Mouse (Mus musculus): ENCODE measurements around the gene Taz. TPM values are rescaled to one million over a fixed set of nuclear protein-coding genes. Genes with fewer than 3 reads are reported as not detected.
A peak's percentile ranks its signal among the peaks of the same experiment; 100 is the strongest.

Gene Taz
- 32.8 and 49.3 TPM in 2 replicates for total RNA-seq (2012; rRNA removed)

DNA sequence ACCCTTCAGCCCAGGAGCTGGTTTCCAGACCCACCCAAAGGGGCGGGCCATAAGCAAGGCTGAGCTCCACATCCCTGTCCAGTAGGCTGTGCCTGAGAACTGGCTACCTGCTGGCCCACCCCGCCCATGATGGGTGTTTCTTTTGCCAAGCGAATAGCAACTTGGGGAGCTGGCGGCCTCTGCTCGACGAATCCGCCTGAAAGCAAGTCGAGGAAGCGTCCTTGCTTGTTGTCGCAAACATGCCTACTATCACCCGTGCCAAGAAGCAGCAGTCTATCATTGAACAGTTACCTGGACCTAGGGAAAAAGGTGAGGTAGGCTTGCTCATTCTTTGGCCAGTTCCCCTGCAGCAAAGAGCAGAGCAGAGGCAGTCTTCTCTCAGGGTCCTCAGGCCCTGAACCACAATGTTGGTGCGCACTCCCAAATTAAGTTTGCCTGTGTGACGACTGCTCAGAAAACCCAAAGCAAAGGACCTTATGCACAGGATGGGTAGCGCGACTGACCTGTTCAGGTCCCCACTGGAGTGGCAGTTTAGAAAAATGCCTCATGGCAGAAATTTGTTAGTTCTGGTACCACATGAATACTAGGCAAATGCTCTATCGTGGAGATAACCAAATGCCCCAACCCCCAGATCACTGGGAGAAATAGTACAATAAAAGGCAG is at the start of gene Taz, which contains the start of gene Dnase1l1:
Gene Taz (plus strand): TSS at position 181 of the 663 bp plus-strand sequence.
Gene Dnase1l1 (minus strand): TSS at position 606 of the 663 bp plus-strand sequence.
- Histone ChIP-seq H3K9me3 (ENCODE audit: control insufficient read depth, insufficient read depth, low read depth, low read length) (no peaks in the 10 kb centered on the region), H3K27ac (ENCODE audit: insufficient read depth, low read depth, low read length, poor library complexity, severe bottlenecking) (0 out of 2 replicates have a peak within 1 kb of the TSS, but pooled peaks have one; percentile 48), H3K36me3 (ENCODE audit: control insufficient read depth, insufficient read depth, low read length, poor library complexity, severe bottlenecking) (no peaks in the 10 kb centered on the region), H3K9ac (ENCODE audit: insufficient read depth, low read depth, low read length, poor library complexity, severe bottlenecking) (peak within 1 kb of the TSS; percentile 80), H3K4me3 (ENCODE audit: insufficient read depth in 1 of 2, low read depth in 1 of 2, low read length in 2 of 2, poor library complexity in 1 of 2, severe bottlenecking in 1 of 2) (peak within 1 kb of the TSS; percentile 83 to 93), H3K4me1 (ENCODE audit: control insufficient read depth in 2 of 2, insufficient read depth in 2 of 2, low read length in 2 of 2, poor library complexity in 1 of 2) (no peaks in the 10 kb centered on the region)
- no peak for TF ChIP-seq ZC3H11A (IDR thresholded peaks at IDR 0.05; ENCODE audit: borderline replicate concordance, low read depth, low read length)
- no peak for TF ChIP-seq CHD2 (IDR thresholded peaks at IDR 0.05; ENCODE audit: low read depth, low read length)
- TF ChIP-seq ZNF384 (IDR thresholded peaks at IDR 0.05; ENCODE audit: low read depth, low read length), result no peak
- TF ChIP-seq MAFK (IDR thresholded peaks at IDR 0.05; ENCODE audit: insufficient read depth, low read depth, low read length), result no peak
- no peak for TF ChIP-seq HCFC1 (IDR thresholded peaks at IDR 0.05; ENCODE audit: borderline replicate concordance, insufficient read depth, low read length)
- no peak for DNase-seq (ENCODE audit: low read depth, low spot score)
- in situ Hi-C loops (cut with MboI; ENCODE audit: low sequenced_read_pairs in 2 of 2, unreplicated experiment in 2 of 2), result no loop called here

- H3K9me3 ChIP-seq (ENCODE audit: control insufficient read depth, insufficient read depth, low read depth, low read length), result no peaks in the 10 kb centered on the region
- no peaks in the 10 kb centered on the region for H3K4me1 ChIP-seq (ENCODE audit: control insufficient read depth in 2 of 2, insufficient read depth in 2 of 2, low read length in 2 of 2, poor library complexity in 1 of 2)
- peaks cover 82% of the 10 kb centered on the region for H3K36me3 ChIP-seq (ENCODE audit: control insufficient read depth, insufficient read depth, low read length, poor library complexity, severe bottlenecking)
- no peak overlapping the region for H3K9ac ChIP-seq (ENCODE audit: insufficient read depth, low read depth, low read length, poor library complexity, severe bottlenecking)
- no peak overlapping the region for H3K4me3 ChIP-seq (ENCODE audit: insufficient read depth in 1 of 2, low read depth in 1 of 2, low read length in 2 of 2, poor library complexity in 1 of 2, severe bottlenecking in 1 of 2)
- no peak overlapping the region for H3K27ac ChIP-seq (ENCODE audit: insufficient read depth, low read depth, low read length, poor library complexity, severe bottlenecking)
- no peak for DNase-seq (ENCODE audit: low read depth, low spot score)
- TF ChIP-seq ZC3H11A (IDR thresholded peaks at IDR 0.05; ENCODE audit: borderline replicate concordance, low read depth, low read length), result no peak
- TF ChIP-seq CHD2 (IDR thresholded peaks at IDR 0.05; ENCODE audit: low read depth, low read length), result no peak
- TF ChIP-seq ZNF384 (IDR thresholded peaks at IDR 0.05; ENCODE audit: low read depth, low read length), result no peak
- TF ChIP-seq MAFK (IDR thresholded peaks at IDR 0.05; ENCODE audit: insufficient read depth, low read depth, low read length), result no peak
- no peak for TF ChIP-seq HCFC1 (IDR thresholded peaks at IDR 0.05; ENCODE audit: borderline replicate concordance, insufficient read depth, low read length)
- in situ Hi-C loops (cut with MboI; ENCODE audit: low sequenced_read_pairs in 2 of 2, unreplicated experiment in 2 of 2), result loop anchor here (5.0 to 25.0 kb wide), 2 partner anchors 51 to 271 kb away; partner anchors contain the start of gene Hcfc1 (in 1 of the 2)
Measured at GRCm38 (mm10) chrX:74233196-74233595, 48.5 kb upstream of the Taz start.

DNA sequence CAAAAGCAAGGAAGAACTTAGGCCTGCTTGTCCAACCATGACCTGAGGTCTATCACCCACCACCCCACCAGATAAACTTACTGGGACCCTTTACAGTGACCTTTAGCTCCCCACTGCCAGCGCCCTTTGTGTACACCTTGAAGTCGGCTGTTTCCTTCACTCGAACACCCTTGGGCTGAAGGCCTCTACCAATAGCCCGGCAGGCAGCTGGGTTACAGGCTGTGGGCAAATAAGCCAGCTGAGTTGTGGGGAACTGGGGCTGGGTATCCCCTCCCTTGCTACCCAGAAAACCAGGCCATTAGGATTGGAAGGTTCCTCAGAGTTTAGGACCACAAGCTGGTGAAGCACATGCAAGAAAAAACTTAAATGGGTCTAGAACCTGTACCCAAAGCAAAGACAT is 41.4 kb upstream of the Taz start:
- Histone ChIP-seq H3K36me3 (ENCODE audit: control insufficient read depth, insufficient read depth, low read length, poor library complexity, severe bottlenecking) (peaks cover 69% of the 10 kb centered on the region), H3K4me1 (ENCODE audit: control insufficient read depth in 2 of 2, insufficient read depth in 2 of 2, low read length in 2 of 2, poor library complexity in 1 of 2) (no peaks in the 10 kb centered on the region), H3K9me3 (ENCODE audit: control insufficient read depth, insufficient read depth, low read depth, low read length) (no peaks in the 10 kb centered on the region), H3K9ac (ENCODE audit: insufficient read depth, low read depth, low read length, poor library complexity, severe bottlenecking) (no peak overlapping the region), H3K27ac (ENCODE audit: insufficient read depth, low read depth, low read length, poor library complexity, severe bottlenecking) (no peak overlapping the region), H3K4me3 (ENCODE audit: insufficient read depth in 1 of 2, low read depth in 1 of 2, low read length in 2 of 2, poor library complexity in 1 of 2, severe bottlenecking in 1 of 2) (no peak overlapping the region)
- DNase-seq (ENCODE audit: low read depth, low spot score), result no peak
- in situ Hi-C loops (cut with MboI; ENCODE audit: low sequenced_read_pairs in 2 of 2, unreplicated experiment in 2 of 2), result loop anchor here (10.0 to 25.0 kb wide), 2 partner anchors 174 to 278 kb away; partner anchors contain the start of gene Hcfc1 (in 1 of the 2)
- no peak for TF ChIP-seq MAFK (IDR thresholded peaks at IDR 0.05; ENCODE audit: insufficient read depth, low read depth, low read length)
- TF ChIP-seq ZNF384 (IDR thresholded peaks at IDR 0.05; ENCODE audit: low read depth, low read length), result no peak
- no peak for TF ChIP-seq CHD2 (IDR thresholded peaks at IDR 0.05; ENCODE audit: low read depth, low read length)
- TF ChIP-seq HCFC1 (IDR thresholded peaks at IDR 0.05; ENCODE audit: borderline replicate concordance, insufficient read depth, low read length), result no peak
- TF ChIP-seq ZC3H11A (IDR thresholded peaks at IDR 0.05; ENCODE audit: borderline replicate concordance, low read depth, low read length), result no peak

DNA sequence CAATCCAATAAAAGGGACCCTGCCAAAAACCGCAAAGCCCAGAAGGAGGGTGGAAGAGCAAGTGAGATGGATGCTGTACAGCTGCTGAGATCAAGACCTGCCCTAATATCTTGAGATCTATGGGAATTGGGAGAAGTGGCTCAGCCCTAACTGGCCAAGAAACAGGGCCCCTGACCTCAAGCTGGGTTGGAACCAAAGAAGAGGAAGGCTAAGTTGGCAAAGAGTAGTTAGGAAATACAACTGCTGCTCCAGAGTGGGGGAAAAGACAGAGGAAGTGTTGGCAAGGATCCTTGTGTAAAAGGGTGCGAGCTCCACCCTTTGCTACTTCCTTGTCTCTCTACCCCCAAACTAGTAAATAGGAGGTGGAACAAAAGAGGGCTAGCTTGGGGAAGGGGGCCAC is 38.3 kb upstream of the Taz start:
- Histone ChIP-seq H3K9ac (ENCODE audit: insufficient read depth, low read depth, low read length, poor library complexity, severe bottlenecking) (no peak overlapping the region), H3K36me3 (ENCODE audit: control insufficient read depth, insufficient read depth, low read length, poor library complexity, severe bottlenecking) (peaks cover 46% of the 10 kb centered on the region)

More for the DNA sequence above, 38.3 kb upstream of the Taz start:
- Histone ChIP-seq H3K27ac (ENCODE audit: insufficient read depth, low read depth, low read length, poor library complexity, severe bottlenecking) (no peak overlapping the region), H3K4me3 (ENCODE audit: insufficient read depth in 1 of 2, low read depth in 1 of 2, low read length in 2 of 2, poor library complexity in 1 of 2, severe bottlenecking in 1 of 2) (no peak overlapping the region), H3K9me3 (ENCODE audit: control insufficient read depth, insufficient read depth, low read depth, low read length) (no peaks in the 10 kb centered on the region), H3K4me1 (ENCODE audit: control insufficient read depth in 2 of 2, insufficient read depth in 2 of 2, low read length in 2 of 2, poor library complexity in 1 of 2) (no peaks in the 10 kb centered on the region)
- DNase-seq (ENCODE audit: low read depth, low spot score), result no peak
- TF ChIP-seq HCFC1 (IDR thresholded peaks at IDR 0.05; ENCODE audit: borderline replicate concordance, insufficient read depth, low read length) (no peak), ZC3H11A (IDR thresholded peaks at IDR 0.05; ENCODE audit: borderline replicate concordance, low read depth, low read length) (no peak), MAFK (IDR thresholded peaks at IDR 0.05; ENCODE audit: insufficient read depth, low read depth, low read length) (no peak), ZNF384 (IDR thresholded peaks at IDR 0.05; ENCODE audit: low read depth, low read length) (no peak), CHD2 (IDR thresholded peaks at IDR 0.05; ENCODE audit: low read depth, low read length) (no peak)
- in situ Hi-C loops (cut with MboI; ENCODE audit: low sequenced_read_pairs in 2 of 2, unreplicated experiment in 2 of 2), result loop anchor here (10.0 to 25.0 kb wide), 2 partner anchors 171 to 281 kb away; partner anchors contain the start of gene Hcfc1 (in 1 of the 2)

All from ES-E14 (cell line).